Mouse (Mus musculus) liver (tissue): ENCODE measurements at regions not wholly inside any gene's neighbourhood (a gene's known extent, or its start where the extent isn't known, plus 50 kb on each side); places are given as distances from the start of the nearest gene placed in this dataset.
A peak's percentile ranks its signal among the peaks of the same experiment; 100 is the strongest.

ENCODE experiments used
- DNase-seq: peaks from one replicate; pipeline ENCODE4 v3.0.0-alpha.2; 2020; ENCODE audit warnings: mixed read lengths

DNA sequence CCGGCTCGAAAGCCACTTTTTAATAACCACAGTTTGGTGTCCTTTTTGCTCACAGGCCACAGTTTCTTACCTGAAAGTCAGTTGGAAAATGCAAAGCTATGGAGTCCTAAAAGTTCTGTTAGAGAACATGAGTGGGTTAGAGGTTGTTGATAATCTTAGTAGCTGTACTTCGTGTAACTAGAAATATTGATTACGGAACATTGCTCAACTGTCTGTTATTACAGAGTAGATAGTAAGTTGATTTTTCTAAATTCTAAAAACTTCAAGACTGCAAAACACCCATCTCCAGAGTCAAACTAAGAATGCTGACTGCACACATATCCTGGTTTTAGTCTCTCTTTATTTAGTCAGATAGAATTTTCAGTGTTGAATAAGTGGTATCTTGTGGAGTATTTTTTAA is 111.0 kb downstream of the Slc38a4 start:
- no peak for DNase-seq

DNA sequence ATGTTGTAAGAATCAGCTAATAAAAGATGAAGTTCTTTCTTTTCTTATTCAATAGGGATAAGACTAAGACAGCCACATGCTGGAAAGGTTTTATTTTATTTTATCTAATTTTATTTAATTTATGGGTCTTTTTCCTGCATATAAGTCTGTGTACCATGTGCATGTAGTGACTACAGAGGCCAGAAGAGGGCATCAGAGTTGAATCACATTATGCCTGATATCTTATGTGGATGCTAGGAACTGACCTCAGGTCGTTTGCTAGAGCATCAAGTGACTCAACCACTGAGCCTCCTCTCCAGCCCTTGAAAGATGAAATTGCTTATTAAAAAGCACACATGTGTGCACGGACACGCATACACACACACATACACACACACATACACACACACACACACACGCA is 113.1 kb downstream of the Slc38a4 start:
- no peak for DNase-seq

DNA sequence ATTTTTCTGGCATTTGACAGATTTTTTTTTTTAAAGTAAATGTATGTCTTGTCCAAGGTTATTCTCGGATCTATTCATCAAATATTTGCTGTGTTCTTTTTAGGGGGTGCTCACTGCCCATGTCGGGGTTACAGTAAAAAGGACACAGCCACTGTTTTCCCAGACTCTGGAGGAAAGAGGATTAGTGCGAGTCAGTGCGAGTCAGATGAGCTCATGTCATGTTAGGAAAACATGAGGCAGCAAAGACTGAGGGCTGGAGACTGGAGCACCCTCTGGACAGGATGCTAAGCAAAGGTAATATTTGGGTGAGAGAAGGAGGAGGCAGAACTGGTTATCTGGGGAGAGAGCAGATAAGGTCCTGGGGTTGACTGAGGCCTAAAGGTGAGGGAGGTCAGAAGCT is 117.3 kb downstream of the Slc38a4 start:
- no peak for DNase-seq

DNA sequence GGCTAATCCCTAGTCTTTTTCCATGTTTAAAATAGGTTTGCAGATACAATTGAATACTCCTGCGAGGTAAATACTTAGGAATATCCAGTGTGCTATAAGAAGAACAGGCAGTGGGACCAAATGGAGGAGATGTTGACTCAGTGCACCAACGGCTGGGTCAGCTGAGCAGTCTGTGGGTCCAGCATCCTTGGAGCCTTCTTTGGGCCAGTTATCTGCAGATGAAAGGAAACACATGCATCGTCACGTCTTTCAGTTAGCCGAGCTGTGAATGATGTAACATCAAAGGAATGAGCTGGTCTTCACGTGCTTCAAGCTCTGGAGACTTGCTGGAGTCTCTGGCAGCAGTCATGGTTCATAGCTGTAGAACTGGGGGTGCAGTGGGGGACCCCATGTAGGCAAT is 118.1 kb downstream of the Slc38a4 start:
- DNase-seq: no peak

DNA sequence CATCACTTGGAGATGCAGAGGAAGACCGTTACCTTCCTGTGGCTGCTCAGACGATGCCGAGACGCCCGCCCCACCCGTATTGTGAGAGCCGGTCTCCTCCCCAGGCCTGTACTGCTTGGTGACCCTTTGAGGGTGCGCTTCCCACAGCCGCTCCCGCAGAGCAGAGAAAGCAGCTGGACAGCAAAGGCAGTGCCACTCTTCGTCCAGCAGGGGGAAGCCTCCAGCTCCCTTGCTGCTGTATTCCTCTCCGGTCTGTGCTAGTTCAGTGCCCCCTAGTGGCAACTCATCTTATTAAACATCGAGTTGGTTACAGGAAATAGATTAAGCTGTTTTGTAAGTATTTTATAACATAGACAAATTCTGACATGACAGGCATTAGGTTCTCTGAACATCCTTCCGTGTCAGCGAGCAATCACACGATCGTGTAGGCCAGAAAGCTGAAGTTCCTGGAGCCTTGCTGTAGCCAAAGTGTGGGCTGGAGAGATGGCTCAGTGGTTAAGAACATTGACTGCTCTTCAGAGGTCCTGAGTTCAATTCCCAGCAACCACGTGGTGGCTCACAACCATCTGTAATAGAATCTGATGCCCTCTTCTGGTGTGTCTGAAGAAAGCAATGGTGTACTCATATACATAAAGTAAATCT is 118.9 kb downstream of the Slc38a4 start:
- DNase-seq: peak; percentile 83

- no peak for DNase-seq
These were observed 119.5 kb downstream of the Slc38a4 start for GRCm38 (mm10) chr15:96936216-96936615.

- DNase-seq: no peak
These were observed 122.3 kb downstream of the Slc38a4 start for GRCm38 (mm10) chr15:96933451-96933850.

DNA sequence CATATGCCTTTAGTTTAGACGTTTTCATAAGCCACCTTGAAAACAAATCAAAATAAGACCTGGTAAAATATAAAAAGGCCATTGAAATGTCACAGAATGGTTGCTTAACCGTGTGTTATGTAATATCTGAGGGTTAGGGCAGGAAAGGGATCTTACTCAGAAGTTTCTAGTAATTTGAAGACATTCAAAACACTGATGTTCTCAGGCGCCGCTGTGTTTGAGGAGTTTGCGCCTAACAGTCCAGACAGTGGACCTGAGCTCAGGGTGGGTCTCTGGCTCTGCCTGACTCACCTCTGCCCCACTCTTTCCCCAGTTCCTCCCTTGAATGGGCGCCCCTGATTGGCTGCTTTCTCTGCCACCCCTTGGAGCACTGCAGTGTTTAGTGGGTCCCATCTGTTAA is 125.2 kb downstream of the Slc38a4 start:
- DNase-seq: no peak

GRCm38 (mm10) chr15:96929788-96930187 is 126.0 kb downstream of the Slc38a4 start:
- no peak for DNase-seq

DNA sequence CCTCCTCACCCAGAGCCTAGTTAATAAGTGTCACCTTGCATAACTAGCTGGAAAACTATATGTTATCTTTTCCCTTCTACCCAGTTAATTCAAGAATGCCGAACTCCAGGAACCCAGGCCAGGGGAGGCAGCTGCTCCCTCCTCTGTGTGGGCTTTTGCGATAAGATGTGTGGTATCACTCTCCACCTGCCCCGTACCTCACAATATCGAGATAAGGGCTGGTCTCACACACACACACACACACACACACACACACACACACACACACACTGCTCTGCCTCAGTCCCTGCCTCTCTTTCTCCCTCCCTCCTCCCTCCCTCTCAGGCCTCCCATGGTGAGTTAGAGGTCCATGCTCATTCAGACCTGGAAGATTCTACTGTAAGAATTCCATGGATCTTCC is 127.1 kb downstream of the Slc38a4 start:
- DNase-seq: peak; percentile 44

GRCm38 (mm10) chr15:96927674-96928073 is 128.1 kb downstream of the Slc38a4 start:
- no peak for DNase-seq

- DNase-seq: no peak
These were observed 129.1 kb downstream of the Slc38a4 start for GRCm38 (mm10) chr15:96926660-96927059.

DNA sequence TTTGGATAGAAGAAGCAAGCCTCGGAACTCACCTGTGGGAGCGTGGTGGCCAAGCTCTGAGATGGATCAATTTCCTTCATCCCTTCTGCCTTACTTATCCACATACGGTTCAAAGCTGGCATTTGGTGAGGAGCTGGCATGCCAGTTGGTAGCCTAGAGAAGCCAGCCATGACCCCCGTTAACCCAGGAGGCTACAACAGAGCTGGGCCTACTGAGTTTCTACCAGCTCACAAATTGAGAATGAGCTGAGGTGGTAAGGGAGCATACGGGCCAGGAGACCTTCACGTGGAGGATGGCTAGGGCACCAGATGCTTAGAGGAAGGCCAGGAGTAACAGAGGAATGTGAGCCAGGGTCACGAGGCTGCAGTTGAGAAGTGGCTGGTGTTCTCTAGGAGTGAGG is 139.2 kb downstream of the Slc38a4 start:
- no peak for DNase-seq

- DNase-seq: no peak
These were observed 140.2 kb downstream of the Slc38a4 start for GRCm38 (mm10) chr15:96915544-96915943.

- DNase-seq: no peak
These were observed 140.8 kb downstream of the Slc38a4 start for GRCm38 (mm10) chr15:96914988-96915387.

GRCm38 (mm10) chr15:96905520-96905919 is 150.2 kb downstream of the Slc38a4 start:
- no peak for DNase-seq

DNA sequence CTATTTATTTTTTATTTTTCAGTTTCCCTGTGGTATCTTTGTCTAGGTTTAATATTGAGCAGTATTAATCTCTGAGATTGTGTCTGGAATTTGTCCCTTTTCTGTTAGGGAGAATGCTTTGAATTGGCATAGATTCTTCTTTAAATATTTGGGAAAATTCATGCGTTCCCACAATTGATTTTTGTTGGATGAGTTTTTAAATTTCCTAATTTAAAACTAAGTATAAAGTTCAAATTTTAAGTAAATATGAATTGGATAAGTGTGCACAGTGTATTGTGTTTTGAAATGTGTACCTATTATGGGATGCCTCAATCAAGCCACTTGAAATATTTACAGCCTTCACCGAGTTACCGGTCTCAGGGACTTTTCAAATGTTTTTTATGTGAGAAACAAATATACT is 152.3 kb downstream of the Slc38a4 start:
- no peak for DNase-seq

DNA sequence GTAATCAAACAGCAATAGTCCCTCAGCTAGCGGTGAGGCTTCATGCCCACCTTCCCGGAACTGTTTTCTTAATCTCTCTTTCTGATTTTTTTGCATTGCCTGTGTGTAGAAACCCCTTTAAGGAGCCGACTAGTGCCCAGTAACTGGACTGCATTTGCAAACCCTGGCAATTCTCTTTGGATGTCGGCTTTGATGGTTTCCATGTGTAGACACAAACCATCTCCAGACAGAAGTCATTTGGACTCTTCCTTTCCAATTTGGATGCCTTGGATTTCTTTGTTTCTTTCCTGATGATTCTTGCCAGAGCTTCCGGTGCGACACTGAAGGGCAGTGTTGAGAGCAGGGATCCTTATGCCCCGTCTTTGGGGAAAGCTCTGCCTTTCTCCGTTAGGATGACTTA is 153.0 kb downstream of the Slc38a4 start:
- no peak for DNase-seq

DNA sequence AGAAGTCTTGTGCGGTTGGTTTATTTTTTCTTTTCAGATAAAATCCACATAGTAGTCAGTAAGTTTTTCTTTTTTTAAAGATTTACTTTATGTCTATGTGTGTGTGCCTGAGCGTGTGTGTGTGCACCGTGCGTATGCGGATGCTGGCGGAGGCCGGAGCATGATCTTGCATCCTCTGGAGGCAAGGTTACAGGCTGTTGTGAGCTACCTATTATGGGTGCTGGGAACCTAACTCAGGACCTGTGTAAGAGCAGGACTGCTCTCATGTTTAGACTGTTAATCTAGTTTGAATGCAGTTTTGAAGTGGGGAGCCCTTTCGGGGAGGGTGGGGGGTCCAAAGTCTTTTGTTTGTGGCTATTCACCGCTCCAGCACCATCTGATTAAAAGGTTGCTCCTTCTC is 154.1 kb downstream of the Slc38a4 start:
- no peak for DNase-seq

GRCm38 (mm10) chr15:96898285-96898684 is 157.5 kb downstream of the Slc38a4 start:
- DNase-seq: no peak

- DNase-seq: no peak
These were observed 170.9 kb downstream of the Slc38a4 start for GRCm38 (mm10) chr15:96884901-96885300.

DNA sequence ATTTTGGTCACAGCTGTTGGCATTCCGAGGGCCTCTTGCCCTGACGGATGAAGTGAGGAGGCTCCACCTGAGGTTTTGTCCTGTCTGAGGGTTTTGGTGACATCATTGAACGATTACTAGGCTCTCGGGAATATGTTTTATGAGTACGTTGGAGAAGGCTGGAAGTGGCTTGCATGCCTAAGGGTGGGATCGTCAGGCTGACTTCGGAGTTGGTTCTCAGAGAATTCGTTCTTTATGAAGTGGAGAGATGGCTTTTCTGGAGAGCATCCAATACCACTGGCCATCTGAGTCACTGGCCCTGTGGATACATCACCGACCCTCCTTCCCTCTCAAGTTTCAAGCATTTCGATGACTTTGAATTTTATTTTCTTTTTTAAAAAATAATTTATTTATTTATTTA is 172.0 kb downstream of the Slc38a4 start:
- DNase-seq: no peak

DNA sequence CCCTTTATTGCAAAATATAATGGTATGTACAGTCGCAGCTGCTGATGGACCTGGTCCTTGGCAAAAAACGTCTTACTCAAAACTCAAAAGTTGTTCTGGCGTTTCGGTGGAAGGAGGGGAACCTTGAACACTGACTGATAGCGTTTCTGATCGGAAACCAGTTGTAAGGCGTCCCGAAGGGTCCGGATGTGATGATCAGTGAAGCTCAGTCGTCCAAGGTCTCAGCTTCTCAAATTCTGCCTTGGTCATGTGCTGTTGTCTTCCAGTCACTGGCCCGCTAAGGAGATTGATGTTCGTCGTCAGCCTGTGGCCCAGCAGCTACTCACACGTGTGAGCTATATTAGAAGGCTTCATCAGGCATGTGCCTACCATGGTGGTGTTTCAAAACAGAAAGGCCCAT is 173.5 kb downstream of the Slc38a4 start:
- DNase-seq: no peak

DNA sequence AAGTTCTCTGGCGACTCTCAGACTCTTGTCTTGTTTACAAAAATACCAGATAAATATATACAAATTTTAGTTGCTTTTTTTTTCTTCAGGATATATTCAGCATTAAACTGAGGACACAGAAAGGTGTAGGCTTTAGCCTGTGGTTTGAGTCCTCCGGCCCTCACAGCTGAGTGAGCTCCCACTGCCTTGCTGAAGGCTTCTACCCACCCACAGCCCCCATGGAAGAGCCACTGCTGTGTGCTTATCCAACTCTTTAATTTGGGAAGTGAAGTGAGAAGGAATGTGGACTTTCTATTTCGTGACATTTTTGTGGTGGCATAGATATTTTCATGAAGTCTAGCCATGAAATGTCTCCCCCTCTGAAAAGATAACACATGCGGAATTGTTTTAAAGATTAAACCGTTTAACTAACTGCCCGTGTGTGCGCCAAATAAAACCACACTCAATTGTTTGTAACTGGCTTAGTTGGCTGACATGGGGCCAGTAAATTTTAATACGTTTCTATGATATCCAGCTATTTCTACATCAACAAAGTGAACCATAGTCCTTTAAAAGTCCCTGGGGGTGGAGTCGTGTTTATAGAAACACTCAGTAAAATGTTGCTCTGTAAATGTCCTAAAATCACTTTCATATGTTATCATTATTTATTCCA is 174.1 kb downstream of the Slc38a4 start:
- DNase-seq: no peak

DNA sequence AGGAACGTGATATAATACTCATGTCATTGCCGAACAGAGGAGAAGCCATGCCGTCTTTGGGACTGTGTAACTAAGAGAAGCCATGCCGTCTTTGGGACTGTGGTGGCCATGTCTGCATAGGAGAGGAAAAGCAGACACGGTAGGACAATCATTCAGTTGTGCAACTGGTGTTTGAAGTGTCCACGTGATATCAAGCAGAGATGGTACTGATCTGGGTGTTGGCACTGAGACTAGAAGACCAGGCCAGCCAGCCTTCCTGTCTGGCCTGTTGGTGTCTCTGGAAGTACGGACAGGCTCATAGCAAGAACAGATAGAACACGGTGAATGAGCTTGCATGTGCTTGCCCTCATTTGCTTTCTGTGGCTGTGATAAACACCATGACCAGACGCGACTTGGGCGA is 175.7 kb downstream of the Slc38a4 start:
- DNase-seq: no peak
